Mouse (Mus musculus) urinary bladder, postnatal 36 days (tissue): ENCODE measurements around the gene Olfr1013.

Source experiments
- DNase-seq, 2 experiments: peaks; one replicate each; pipeline ENCODE4 v3.0.0; 2022; ENCODE audit warnings: low spot score in 2 of 2, mixed read lengths in 1 of 2

The Olfr1013 gene

GRCm38 (mm10) chr2:85766798-85767197 lies at the start of gene Olfr1013:
TSS of gene Olfr1013 (plus strand) at chr2:85767098.
- no peak for DNase-seq

DNA sequence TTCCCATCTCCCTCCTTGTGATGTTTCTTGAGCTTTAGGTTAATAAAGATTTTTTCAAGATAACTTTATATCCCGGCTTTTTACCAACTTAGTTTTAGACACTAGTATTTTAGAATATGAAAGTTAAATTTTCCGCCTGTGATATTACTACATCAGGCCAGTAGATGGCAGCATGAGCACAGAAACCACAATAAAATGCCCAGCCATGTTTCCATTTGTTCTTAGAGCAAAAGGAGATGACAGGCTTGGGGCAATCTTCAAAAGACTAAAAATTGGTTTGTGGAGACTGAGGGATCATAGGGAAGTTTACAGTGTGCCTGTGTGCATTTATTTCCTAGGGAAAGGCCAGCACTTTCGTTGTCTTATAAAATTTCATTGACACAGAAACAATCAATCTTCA lies 41.1 kb upstream of the Olfr1013 start:
- DNase-seq: no peak

DNA sequence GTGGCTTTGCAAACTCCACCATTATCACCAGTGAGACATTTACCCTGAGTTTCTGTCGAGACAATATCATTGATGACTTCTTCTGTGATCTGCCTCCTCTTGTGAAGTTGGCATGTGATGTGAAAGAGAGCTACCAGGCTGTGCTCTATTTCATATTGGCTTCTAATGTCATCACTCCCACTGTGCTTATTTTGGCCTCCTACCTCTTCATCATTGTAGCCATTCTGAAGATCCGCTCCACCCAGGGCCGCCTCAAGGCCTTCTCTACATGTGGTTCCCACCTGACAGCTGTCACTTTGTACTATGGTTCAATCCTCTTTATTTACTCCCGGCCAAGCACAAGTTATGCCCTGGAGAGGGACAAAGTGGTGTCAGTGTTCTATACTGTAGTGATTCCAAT lies 13.1 kb upstream of the Olfr1013 start:
- DNase-seq: no peak

DNA sequence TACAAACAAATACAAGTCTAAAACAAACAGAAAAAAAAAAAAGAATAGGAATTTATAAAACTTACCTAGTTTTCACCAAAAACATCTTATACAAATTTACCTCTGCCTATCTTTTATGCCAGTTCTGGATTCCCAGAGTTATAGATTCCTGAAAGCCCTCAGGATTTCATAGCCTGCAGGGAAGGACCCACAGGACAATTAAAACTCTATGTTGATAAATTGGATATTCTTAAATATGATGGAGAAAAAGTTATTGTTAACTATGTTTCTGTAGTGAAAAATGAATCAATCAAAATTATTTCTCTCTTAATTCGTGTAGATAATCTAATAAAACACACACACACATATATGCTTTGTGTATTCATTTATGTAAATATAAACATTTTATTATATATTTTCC lies 4.2 kb upstream of the Olfr1013 start, which contains the start of gene Olfr1012:
Gene Olfr1012 (minus strand): TSS at position 101 of the 400 bp plus-strand sequence.
- no peak for DNase-seq

DNA sequence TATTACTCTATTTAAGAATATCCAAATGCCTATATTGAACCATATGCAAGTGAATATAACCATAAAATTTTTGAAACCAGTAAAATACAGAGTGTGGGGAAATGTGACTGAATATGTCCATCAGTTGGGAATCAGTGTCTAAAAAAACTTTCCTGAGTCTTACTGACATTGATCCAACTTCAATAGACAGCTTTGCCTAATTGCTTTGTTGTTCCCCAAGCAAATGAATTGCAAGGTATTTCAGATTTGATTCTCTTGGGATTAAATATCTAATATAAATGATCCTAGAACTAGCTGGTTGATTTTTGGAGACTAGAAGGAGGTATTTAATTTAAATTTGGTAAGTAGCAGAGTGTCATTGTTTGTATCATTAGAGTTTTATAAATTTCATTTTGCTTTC lies 5.5 kb downstream of the Olfr1013 start, which contains the start of gene Olfr1014:
Gene Olfr1014 (plus strand): TSS at position 301 of the 400 bp plus-strand sequence.
- DNase-seq: no peak

DNA sequence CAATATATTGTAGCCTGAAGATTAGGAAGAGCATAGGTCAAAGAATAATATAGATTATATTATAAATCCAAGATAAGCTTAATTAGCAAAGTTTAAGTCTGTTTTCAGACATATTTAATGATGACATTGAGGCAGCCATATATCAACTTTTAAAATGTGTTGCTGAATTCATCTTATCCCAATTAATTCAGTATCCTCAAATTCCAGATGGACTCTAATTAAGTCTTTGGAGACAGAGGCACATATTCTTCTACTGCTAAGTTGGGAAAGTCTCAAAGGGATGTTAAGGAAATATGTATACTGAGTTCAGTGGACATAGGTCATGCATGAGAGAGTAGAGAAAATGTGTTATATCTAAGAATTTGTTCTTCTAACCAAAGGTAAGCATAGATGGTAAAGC lies 14.8 kb downstream of the Olfr1013 start, which contains the start of gene Olfr1015:
Gene Olfr1015 (plus strand): TSS at position 301 of the 400 bp plus-strand sequence.
- no peak for DNase-seq

- DNase-seq: no peak
Observed at GRCm38 (mm10) chr2:85792331-85792730, 25.4 kb downstream of the Olfr1013 start.

- DNase-seq: no peak
Observed at GRCm38 (mm10) chr2:85802444-85802843, 35.5 kb downstream of the Olfr1013 start, which contains the start of gene Olfr1016. TSS of gene Olfr1016 (minus strand) at chr2:85802544.

GRCm38 (mm10) chr2:85804501-85804900 lies 37.6 kb downstream of the Olfr1013 start:
- no peak for DNase-seq

GRCm38 (mm10) chr2:85818179-85818578 lies 51.3 kb downstream of the Olfr1013 start, which contains the start of gene Olfr1018:
TSS of gene Olfr1018 (plus strand) at chr2:85818479.
- DNase-seq: no peak
